Mouse (Mus musculus) skeletal muscle tissue, adult 2 months (tissue): ENCODE measurements around the gene Olfr317.
"Not testable (repeated sequence)": the region's sequence is repeated elsewhere in the genome, so short reads cannot be mapped to it uniquely, and the experiment has no call there.

Experiments used
- DNase-seq: peaks from one replicate; pipeline ENCODE4 v3.0.0-alpha.2; 2012; ENCODE audit warnings: low read depth, low spot score

The Olfr317 gene

DNA sequence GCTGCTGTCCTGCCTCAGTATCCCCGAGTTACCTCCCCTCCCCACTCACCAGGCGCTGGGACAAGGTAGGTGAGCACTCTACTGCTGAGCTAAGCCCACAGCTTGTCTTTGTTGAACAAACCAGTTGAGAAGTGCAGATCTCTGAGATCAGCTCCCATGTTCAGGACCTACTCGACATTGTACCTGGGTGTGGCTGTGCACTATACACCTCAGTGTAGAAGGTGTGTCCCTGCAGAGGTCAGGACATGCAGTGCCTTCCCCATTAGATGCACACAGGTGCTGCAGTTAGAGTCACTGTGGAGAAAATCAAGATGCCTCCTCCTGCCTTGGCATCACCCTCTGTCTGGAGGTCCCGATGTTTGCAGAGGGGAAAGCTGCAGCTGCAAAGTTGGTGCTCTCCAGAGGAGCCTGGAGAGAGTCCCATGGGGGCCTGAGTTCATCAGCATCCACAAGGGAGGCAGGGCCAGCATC is at the start of gene Olfr317:
Gene Olfr317, minus strand, starts transcription at position 421 of the 471 bp plus-strand sequence.
- no peak for DNase-seq

DNA sequence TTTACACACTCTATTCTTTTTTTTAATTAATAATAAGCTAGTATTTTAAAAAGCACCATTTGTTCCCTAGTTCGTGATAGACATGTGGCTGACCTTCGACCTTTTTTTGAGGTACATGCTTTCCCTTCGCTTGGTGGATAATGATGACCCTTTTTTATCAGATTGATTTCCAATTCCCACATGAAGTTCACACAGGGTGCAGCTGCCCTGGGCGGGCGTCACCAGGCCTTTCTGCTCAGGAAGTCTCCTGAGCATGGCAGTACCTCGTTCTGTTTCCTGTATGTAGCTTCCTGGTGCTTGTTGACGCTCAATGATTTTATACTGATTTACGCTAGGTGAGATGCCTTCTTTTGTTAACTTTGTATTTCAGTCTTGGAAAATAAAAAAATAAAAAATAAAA is 49.3 kb upstream of the Olfr317 start:
- DNase-seq = no peak

DNA sequence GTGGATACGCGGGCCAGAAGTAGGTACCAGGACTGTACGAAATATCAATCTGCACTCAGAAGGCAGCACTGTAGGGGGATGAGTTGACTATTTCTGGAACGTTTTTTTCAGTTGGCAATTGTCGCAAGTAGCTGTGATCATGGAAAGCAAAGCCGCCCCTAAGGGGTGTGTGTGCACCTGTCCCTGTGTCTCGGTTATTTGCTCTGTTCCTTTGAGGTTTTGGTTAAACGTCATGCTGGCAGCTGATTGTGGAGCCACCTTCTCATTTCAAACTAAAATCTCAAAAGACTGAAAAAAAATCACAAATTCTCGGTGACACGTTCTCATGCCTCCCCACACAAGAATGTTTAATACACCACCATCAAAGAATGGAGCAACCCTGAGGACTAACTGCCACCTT is 48.6 kb upstream of the Olfr317 start:
- no peak for DNase-seq

GRCm38 (mm10) chr11:58784182-58784581 is 45.2 kb upstream of the Olfr317 start:
- no peak for DNase-seq

- no peak for DNase-seq
Measured at GRCm38 (mm10) chr11:58782480-58783089, 43.6 kb upstream of the Olfr317 start, which contains the start of gene Olfr314. Olfr314 (plus strand) TSS chr11:58782952.

DNA sequence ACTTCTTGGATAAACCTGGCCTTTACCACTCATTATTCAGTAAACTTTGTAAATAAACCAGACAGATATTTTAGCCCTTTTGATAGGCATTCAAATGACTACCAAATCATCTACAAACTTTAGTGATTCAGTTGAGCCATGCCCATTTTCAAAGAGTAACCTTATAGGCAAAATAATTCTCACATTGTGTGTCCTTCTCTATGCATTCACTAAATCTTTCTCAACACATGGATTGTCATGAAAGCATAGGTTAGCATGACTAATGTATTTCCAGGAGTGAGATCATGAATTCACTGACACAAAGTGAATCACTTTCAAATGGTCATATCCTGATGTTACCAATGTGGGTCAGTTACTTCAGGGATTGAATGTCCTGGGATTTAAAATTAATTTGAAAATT is 33.9 kb upstream of the Olfr317 start, which contains the start of gene Olfr315:
Gene Olfr315, plus strand, starts transcription at position 301 of the 400 bp plus-strand sequence.
- no peak for DNase-seq

DNA sequence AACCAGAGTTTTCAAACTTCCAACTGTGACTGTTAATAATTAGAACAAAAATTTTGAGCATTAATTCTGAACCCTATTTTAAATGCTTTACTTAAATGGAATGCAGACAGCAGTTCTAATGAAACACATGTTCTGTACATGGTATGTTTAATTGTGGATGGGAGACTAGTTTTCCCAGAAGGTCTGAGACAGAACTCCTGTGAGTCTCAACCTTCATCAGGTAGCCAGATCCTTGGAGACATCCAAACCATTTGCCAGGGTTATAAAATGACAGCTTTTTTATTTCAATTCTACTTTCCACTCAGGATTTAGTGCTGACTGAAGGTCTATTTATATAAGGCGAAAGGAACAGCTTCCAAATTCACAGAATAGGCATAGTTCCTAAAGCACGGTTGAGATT is 13.4 kb upstream of the Olfr317 start, which contains the start of gene Olfr316:
Gene Olfr316, plus strand, starts transcription at position 301 of the 400 bp plus-strand sequence.
- no peak for DNase-seq

GRCm38 (mm10) chr11:58751096-58751495 is 12.1 kb upstream of the Olfr317 start:
- not testable (repeated sequence) for DNase-seq

GRCm38 (mm10) chr11:58733372-58733771 is 5.6 kb downstream of the Olfr317 start:
- DNase-seq = no peak

DNA sequence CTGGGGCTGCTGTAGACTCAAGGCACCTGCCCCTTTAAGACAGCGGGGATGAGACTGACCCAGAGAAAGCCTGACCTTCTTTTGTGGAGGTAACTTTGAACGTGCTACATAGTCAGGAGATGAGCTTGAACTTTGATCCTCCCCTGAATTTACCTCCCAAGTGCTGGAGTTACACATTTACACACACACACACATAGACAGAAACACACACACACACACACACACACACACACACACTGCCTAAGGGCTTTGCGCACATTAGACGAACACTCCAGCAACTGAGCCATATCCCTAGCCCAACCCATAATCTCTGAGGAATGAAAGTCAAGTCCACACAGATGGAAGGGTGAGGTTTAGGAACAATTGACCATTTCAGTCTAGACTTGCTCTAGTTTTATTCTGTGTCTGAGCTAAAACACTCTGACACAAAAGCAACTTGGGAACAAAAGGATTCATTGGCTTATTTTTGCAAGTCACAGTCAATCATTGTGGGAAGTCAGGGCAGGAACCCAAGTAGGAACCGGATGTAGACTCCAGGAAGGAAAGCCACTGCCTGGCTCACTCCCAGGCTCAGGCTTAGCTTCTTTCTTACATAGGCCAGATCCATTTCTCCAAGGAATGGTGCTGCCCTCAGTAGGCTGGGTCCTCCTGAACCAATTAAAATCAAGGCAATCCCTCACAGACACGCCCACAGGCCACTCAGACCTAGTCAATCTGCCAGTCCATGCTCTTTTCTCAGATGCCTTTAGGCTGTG is 10.9 kb downstream of the Olfr317 start:
- not testable (repeated sequence) for DNase-seq

DNA sequence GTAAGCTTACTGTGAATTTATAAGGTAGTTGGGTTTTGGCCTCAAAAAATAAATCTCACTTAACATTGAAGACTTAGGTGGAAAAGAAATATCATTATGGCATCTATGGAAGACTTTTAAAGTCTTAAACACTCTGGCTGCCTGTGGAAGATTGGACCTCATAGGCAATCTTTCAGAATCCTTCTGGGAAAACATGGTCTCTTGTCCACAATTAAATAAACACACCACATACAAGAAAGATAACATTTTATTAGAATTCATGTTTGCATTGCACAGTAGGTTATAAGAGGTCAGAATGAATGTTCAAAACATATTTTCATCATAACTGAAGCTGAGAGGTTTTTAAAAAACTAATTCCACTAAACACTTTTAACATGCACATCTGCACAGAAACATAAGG is 15.1 kb downstream of the Olfr317 start, which contains the start of gene Olfr318:
Gene Olfr318, minus strand, starts transcription at position 101 of the 400 bp plus-strand sequence.
- DNase-seq = no peak

DNA sequence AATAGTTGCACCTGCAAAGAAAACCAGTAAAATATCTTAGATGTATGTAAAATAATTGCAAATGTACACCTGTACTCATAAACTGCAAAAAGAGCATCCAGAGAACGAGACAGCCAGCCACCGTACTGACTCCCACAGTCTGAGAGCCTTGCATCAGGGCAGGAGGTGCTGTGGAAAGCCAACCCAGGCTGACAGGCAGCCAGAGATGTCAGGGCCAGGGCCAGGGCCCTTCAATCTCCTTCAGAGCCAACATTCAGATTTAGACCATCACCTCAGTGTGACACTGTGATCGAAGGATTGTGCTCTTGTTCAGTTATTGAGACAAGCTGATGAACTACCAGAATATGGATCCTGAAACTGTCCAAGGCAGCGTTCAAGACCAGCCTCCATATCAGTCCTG is 19.3 kb downstream of the Olfr317 start:
- no peak for DNase-seq

- DNase-seq = not testable (repeated sequence)
Measured at GRCm38 (mm10) chr11:58717723-58718122, 21.3 kb downstream of the Olfr317 start.

DNA sequence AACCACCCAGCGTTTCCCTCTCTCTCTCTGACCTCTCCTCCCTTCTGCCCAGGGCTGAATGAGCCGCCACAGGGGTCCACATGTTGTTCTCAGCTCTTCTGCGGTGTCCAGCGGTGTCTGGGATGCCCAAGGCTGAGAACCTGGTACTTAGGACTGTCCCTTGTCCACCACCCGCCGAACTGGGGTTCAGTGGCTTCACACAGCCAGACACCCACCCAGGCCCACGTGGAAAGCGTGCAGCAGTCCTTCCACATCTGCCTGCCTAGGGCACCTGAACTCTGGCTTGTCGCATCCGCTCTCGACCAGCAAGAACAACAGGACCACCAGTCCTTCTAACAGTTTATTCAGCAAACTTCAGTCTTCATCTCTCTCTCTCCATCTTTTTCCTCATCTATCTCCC is 29.9 kb downstream of the Olfr317 start:
- no peak for DNase-seq

DNA sequence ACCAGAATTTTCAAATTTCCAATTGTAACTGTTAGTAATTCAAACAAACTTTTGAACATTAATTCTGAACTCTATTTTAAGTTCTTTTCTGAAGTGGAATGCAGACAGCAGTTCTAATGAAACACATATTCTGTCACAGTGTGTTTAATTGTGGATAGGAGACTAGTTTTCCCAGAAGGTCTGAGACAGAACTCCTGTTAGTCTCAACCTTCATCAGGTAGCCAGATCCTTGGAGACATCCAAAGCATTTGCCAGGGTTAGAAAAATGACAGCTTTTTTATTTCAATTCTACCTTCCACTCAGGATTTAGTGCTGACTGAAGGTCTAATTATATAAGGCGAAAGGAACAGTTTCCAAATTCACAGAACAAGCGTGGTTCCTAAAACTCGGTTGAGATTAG is 40.1 kb downstream of the Olfr317 start, which contains the start of gene Olfr319:
Gene Olfr319, plus strand, starts transcription at position 301 of the 400 bp plus-strand sequence.
- DNase-seq = no peak
